Mouse (Mus musculus) lung, adult 2 months (tissue): ENCODE measurements around the gene Ccdc136.

Experiments used
- CTCF ChIP-seq: fragments of 200-500 bp; IDR thresholded peaks from 2 replicates; pipeline ENCODE4 v1.5.1; 2011; ENCODE audit warnings: mild to moderate bottlenecking, low read length, control low read depth; ENCODE audit not compliant: insufficient read depth
- POLR2A ChIP-seq: fragments of 200-500 bp; IDR thresholded peaks from 2 replicates; pipeline ENCODE4 v1.6.1; 2011; ENCODE audit warnings: low read depth, mild to moderate bottlenecking, control low read depth, low read length, borderline replicate concordance; ENCODE audit errors: extremely low read depth

- no peak for TF ChIP-seq POLR2A
- no peak for TF ChIP-seq CTCF
Observed at GRCm38 (mm10) chr6:29415446-29415845, 19.3 kb downstream of the Ccdc136 start.
